Mouse (Mus musculus) frontal cortex, postnatal 36 days (tissue): ENCODE results near the gene Lrrc75a.

Experiments
- DNase-seq, 2 experiments: peaks; one replicate each; pipeline ENCODE4 v3.0.0; 2022; ENCODE audit warnings: low spot score in 2 of 2

The Lrrc75a gene

GRCm38 (mm10) chr11:62645337-62645675, 3.0 kb downstream of the Lrrc75a start:
- DNase-seq = no peak

- DNase-seq = no peak
These were observed 3.6 kb downstream of the Lrrc75a start for GRCm38 (mm10) chr11:62644602-62645336.

DNA sequence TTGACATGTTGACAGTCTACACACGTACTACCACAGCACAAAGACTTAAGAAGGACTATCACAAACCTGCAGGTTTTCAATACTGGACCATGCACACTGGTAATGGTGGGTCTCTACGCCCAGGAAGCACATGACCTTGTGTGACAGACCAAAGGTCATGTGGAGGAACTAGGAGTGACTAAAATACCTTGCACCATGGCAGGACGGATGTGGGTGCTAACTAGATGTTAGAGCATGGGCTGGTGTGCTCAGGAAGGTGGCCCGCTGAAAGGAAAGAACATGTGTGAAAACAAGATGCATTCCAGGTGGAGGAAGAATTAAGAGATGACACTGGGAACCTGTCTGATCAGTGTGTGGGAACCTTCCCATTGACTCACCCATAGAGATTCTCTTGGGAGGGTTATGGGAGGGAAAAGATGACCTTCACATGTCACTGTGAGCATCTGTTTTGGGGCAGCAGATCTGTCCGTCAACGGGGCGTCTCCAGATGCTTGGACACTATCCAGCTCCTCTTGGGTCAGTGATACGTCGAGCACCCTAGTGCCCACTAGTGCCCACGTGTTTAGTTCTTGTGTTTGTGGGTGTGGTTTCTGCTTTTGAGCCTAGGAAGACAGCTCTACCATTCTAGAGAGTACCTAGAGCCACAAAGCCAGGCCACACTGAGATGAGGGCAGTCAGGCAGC, 4.5 kb downstream of the Lrrc75a start:
- DNase-seq = no peak

DNA sequence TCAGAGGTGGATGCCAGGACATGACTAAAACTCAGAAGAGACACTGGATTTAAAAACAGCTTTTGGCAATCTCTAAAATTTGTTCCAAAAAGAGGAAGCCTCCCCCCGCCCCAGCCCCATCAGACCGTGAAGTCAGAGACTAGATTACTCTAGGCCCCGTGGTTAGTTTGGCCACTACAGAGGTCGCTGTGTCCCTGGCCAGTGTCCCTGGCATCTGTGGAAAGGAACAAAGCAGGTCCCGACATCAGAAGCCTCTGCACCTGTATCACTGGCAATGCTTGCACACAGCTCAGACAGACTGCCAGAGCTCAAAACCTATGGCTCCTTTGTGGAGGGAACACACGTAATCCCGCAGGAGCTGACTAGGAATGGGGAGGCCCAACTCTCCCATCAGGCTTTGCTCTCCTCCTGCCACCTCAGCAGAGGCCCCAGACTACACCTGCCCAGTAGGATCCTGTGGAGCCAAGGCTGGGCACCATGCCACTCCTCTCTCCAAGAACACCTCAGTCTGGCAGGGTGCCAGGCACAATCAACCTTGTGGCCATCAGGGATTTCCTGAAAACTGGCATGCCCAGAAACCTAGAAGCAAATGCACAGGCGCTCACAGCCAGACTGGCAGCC, 5.2 kb downstream of the Lrrc75a start:
- peak in 1 of 2 experiments; percentile 6 for DNase-seq

GRCm38 (mm10) chr11:62642023-62642844, 6.1 kb downstream of the Lrrc75a start:
- DNase-seq = no peak

DNA sequence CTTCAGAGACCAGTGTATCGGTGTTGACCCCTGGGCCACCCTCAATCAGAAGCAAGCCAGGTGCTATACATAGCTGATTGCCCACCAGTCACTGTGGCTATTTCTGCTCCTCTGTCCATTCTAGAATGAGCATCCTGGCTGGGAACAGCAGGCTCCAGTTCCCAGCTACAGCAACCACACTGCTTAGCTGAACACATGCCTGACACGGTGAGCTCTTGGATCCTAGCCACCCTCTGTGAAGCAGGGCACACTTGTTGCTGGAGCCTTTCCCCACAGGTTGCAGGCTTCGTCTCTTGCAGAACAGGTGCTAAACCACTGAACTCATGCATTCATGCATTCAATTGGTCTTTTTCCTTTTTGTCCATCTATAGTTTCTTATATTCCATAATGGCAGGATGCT, 7.9 kb downstream of the Lrrc75a start:
- DNase-seq = no peak

- no peak for DNase-seq
These were observed 9.9 kb downstream of the Lrrc75a start for GRCm38 (mm10) chr11:62638402-62638801.

DNA sequence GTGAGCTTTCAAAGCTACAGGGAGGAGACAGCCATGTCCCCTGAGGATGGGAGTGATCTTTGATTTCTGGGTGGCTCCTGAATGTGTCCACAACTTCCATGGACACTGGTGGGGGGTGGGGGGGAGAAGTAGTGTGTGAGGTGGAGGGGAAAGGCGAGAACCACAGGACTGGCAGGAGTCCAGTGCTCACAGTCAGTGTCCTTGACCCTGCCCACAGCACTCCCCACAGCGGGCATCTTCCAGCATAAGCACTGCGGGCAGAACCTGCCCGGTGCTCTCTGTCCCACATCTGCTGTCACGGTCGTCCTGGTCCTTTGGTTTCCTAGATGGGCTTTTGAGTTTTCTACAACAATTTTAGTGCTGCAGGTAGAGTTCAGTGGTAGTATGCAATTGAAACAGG, 10.5 kb downstream of the Lrrc75a start:
- DNase-seq = no peak

- no peak for DNase-seq
These were observed 10.9 kb downstream of the Lrrc75a start for GRCm38 (mm10) chr11:62637401-62637800.

GRCm38 (mm10) chr11:62636840-62637221, 11.5 kb downstream of the Lrrc75a start:
- peak; percentile 58 to 86 for DNase-seq

DNA sequence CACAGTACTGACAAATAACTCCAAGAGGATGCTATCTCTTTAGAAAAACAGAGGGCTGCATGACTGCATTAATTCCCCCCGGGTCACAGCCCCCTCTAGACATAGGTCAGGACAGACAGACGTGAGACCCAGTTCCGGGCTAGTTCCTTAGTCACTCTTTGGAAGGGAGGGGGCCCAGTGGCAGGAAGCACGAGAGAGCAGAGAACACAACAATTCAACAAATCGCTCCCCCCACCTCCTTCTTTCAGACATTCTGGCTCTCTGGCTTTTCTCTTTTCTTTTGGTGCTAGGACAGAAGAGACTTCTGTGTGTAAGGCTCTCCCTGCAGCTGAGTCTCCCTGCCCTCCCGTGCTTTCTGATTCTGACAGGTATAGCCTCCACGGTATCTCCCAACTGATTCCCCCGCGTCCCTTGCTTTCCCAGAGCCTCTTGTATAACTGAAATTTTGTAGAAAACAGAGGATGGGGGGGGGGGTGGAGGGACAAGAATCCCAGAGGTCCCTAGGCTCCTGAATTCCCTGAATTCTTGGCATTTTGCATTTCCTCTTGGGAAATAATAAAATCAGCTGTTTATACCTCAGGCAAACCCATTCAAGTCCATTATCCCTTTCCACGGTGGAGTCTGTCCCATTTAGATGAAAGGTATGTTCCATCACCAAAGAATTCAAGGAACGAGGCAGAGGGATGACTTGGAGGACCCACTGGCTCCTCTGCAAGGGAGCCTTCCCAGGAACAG, 12.1 kb downstream of the Lrrc75a start:
- DNase-seq = peak in 1 of 2 experiments; percentile 6

DNA sequence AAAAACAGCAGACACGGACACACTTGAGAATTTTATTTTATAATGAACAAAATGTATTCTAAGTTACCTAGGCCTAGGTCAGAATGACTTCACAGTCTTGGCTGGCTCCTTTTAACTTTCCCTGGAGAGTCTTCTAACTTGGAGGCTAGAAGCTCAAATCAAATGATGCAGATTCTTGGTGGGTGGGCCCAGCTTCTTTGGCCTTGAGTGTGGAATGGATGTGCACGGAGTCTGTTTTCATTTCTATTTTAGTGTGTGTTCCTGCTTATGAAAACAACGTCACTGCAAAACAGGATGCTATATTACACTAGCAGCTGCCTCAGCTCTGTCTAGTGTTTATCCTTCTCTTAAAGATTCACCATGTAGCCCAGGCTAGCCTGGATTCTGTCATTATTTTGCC, 12.9 kb downstream of the Lrrc75a start:
- DNase-seq = no peak

- DNase-seq = no peak
These were observed 17.2 kb downstream of the Lrrc75a start for GRCm38 (mm10) chr11:62631138-62631537.

DNA sequence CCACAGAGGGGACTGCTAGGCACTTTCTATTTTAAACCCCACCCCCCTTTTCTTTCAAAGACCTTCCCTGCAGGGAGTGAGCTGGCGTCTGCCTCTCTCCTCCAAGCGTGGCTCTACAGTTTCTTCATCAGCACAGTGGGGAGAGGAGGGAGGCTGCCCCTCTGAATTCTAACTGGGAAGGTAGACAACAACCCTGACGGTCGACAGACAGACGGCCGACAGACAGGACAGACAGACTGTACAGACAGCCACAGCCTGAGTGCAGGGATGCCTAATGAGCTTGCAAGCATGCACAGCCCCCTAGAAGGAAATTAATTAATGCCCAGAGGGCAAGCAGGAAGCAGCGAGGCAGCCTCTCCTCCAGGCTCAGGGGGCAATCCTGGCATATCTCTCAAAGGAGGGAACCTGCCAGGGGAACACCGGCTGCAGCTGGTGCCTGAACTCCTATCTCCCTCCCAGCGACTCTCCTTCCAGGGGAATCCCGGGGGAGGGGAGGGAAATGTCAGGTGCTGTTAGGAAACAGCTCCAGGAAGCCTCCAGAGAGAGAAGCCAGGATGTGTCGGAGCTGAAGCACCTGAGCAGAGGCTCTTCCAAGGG, 18.0 kb downstream of the Lrrc75a start:
- DNase-seq = no peak

GRCm38 (mm10) chr11:62629352-62630224, 18.7 kb downstream of the Lrrc75a start:
- no peak for DNase-seq

GRCm38 (mm10) chr11:62624341-62625291, 23.7 kb downstream of the Lrrc75a start:
- no peak for DNase-seq

DNA sequence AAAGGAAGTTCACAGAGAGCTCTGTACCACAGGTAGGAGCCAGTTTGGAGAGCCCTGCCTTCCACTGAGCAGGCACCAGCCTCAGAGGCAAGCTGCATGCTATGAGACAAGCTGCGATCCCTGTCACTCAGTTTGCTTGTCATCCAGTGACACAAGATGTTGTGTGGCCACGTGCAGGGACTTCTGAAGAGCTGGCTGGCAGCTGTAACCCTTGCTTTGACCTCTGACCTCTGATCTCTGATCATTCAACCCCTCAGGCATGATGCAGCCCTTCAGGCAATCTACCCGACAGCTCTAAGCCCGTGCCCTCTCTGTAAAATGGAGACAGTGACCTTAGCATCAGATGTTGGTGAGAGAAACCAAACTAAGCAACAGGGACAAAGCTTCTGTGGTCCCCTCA, 25.5 kb downstream of the Lrrc75a start:
- DNase-seq = no peak

DNA sequence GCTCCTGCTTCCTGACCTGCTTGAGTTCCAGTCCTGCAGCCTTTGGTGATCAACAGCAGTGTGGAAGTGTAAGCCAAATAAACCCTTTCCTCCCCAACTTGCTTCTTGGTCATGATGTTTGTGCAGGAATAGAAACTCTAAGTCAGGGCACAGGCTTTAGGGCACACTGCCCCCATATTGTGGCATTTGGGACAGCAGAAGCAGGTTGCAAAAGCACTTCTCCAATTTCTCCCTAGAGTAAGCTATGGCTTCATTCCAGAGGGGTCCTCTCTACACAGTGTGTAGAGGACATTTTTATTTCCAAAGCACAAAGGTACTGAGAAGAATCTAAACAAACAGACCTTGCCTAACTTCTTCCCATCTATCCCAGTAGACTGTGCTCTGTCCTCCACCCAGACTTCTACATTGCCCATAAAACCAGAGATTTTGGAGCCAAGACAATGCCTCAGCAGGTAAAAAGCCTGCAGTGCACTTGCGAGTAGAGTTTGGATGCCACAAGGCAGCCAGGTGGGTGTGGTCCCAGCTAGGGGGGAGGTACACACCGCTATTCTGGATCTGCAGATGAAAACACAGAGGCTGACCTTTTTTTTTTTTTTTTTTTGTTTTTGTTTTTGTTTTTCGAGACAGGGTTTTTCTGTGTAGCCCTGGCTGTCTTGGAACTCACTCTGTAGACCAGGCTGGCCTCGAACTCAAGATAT, 26.6 kb downstream of the Lrrc75a start:
- DNase-seq = no peak
